Mouse (Mus musculus) testis, adult 2 months (tissue): ENCODE data around the gene Shcbp1l.

Source experiments
- CTCF ChIP-seq: fragments of 200-500 bp; IDR thresholded peaks from 2 replicates; pipeline ENCODE4 v1.5.1; 2012; ENCODE audit warnings: low read depth, mild to moderate bottlenecking, inconsistent platforms, low read length, moderate library complexity; ENCODE audit not compliant: control insufficient read depth, insufficient read depth, insufficient replicate concordance
- POLR2A ChIP-seq: fragments of 200-500 bp; IDR thresholded peaks from 2 replicates; pipeline ENCODE4 v1.6.1; 2012; ENCODE audit warnings: low read depth, mild to moderate bottlenecking, inconsistent platforms, low read length, moderate library complexity; ENCODE audit not compliant: control insufficient read depth

DNA sequence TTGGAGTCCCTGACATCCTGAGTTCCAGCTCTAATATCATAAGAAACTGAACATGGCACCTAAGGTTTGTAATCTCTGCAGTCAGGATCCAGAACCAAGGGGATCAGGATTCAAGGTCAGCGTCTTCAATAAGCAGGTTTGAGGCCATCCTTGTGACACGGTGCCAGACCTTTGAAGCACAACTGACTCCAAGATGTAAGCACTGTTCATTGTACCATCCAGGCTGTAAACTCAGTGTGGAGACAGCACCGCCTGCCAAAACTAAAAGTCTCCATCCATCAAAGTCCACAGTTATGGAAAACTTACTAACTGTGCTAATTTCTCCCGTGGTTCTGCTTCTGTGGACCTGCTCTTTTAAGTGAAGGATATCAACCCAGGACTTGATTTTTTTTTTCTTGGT, 65.0 kb downstream of the Shcbp1l start:
- TF ChIP-seq POLR2A (no peak), CTCF (no peak)
